Mouse (Mus musculus) small intestine, adult 2 months (tissue): Measurements from ENCODE around the gene Rgs11.

ENCODE experiments used
- CTCF ChIP-seq: fragments of 200-500 bp; IDR thresholded peaks from 2 replicates; pipeline ENCODE4 v1.5.1; 2012; ENCODE audit warnings: low read depth, mild to moderate bottlenecking, control low read depth, inconsistent platforms, low read length, moderate library complexity, mixed read lengths; ENCODE audit not compliant: insufficient replicate concordance, insufficient read length; ENCODE audit errors: extremely low read depth
- POLR2A ChIP-seq: fragments of 200-500 bp; IDR thresholded peaks from 2 replicates; pipeline ENCODE4 v1.6.1; 2012; ENCODE audit warnings: low read depth, mild to moderate bottlenecking, control low read depth, inconsistent platforms, low read length, moderate library complexity

- TF ChIP-seq CTCF, result no peak
- no peak for TF ChIP-seq POLR2A
Observed at GRCm38 (mm10) chr17:26206392-26206791, 3.6 kb downstream of the Rgs11 start.
